Mouse (Mus musculus) T-cell, adult 2 months (primary cell): ENCODE measurements around the gene Tars.

Source experiments
- DNase-seq: peaks from one replicate; pipeline ENCODE4 v3.0.0; 2022; ENCODE audit warnings: low spot score

Gene Tars

GRCm38 (mm10) chr15:11399356-11400067 lies at the start of gene Tars:
Gene Tars, minus strand, starts transcription at chr15:11399665.
- DNase-seq: peak; percentile 97

GRCm38 (mm10) chr15:11437361-11437760 lies 37.9 kb upstream of the Tars start:
- DNase-seq: no peak

GRCm38 (mm10) chr15:11436709-11437280 lies 37.3 kb upstream of the Tars start:
- no peak for DNase-seq

- DNase-seq: no peak
These were observed 27.4 kb upstream of the Tars start for GRCm38 (mm10) chr15:11426899-11427298.

GRCm38 (mm10) chr15:11413484-11413883 lies 14.0 kb upstream of the Tars start:
- no peak for DNase-seq

GRCm38 (mm10) chr15:11412542-11412941 lies 13.1 kb upstream of the Tars start:
- no peak for DNase-seq

- DNase-seq: no peak
These were observed 12.4 kb upstream of the Tars start for GRCm38 (mm10) chr15:11411846-11412245.

- peak; percentile 11 for DNase-seq
These were observed 8.8 kb upstream of the Tars start for GRCm38 (mm10) chr15:11408155-11408826.

- DNase-seq: peak; percentile 64
These were observed 7.9 kb upstream of the Tars start for GRCm38 (mm10) chr15:11407381-11407780.

GRCm38 (mm10) chr15:11406769-11407168 lies 7.3 kb upstream of the Tars start:
- DNase-seq: peak; percentile 4

- DNase-seq: no peak
These were observed 652 bp downstream of the Tars start for GRCm38 (mm10) chr15:11398676-11399350.

GRCm38 (mm10) chr15:11396421-11396820 lies 3.0 kb downstream of the Tars start:
- no peak for DNase-seq

GRCm38 (mm10) chr15:11392903-11393302 lies 6.6 kb downstream of the Tars start:
- no peak for DNase-seq

- DNase-seq: no peak
These were observed 15.7 kb downstream of the Tars start for GRCm38 (mm10) chr15:11383796-11384195.

GRCm38 (mm10) chr15:11382585-11382984 lies 16.9 kb downstream of the Tars start:
- DNase-seq: no peak

- no peak for DNase-seq
These were observed 18.8 kb downstream of the Tars start for GRCm38 (mm10) chr15:11380616-11381015.

- DNase-seq: no peak
These were observed 19.4 kb downstream of the Tars start for GRCm38 (mm10) chr15:11380087-11380530.

GRCm38 (mm10) chr15:11379431-11380086 lies 19.9 kb downstream of the Tars start:
- no peak for DNase-seq

- DNase-seq: no peak
These were observed 28.9 kb downstream of the Tars start for GRCm38 (mm10) chr15:11370477-11371085.

- no peak for DNase-seq
These were observed 29.9 kb downstream of the Tars start for GRCm38 (mm10) chr15:11369572-11369971.

GRCm38 (mm10) chr15:11364795-11365194 lies 34.7 kb downstream of the Tars start:
- no peak for DNase-seq

- DNase-seq: no peak
These were observed 35.4 kb downstream of the Tars start for GRCm38 (mm10) chr15:11364112-11364511.
